Mouse (Mus musculus): ENCODE measurements around the gene Mpig6b.
"Not testable (repeated sequence)": the region's sequence is repeated elsewhere in the genome, so short reads cannot be mapped to it uniquely, and the experiment has no call there.

Mpig6b gene

GRCm38 (mm10) chr17:35044904-35045806, 20.8 kb downstream of the Mpig6b start:
- no peak for DNase-seq (ENCODE audit: inconsistent age in 2 of 2, low spot score in 1 of 2)

- no peak for DNase-seq (ENCODE audit: inconsistent age in 2 of 2, low spot score in 1 of 2)
These were observed 22.2 kb downstream of the Mpig6b start for GRCm38 (mm10) chr17:35043794-35044193.

GRCm38 (mm10) chr17:35039121-35039873, 26.7 kb downstream of the Mpig6b start:
- no peak for DNase-seq (ENCODE audit: inconsistent age in 2 of 2, low spot score in 1 of 2)

- DNase-seq (ENCODE audit: inconsistent age in 2 of 2, low spot score in 1 of 2), result no peak
These were observed 31.1 kb downstream of the Mpig6b start for GRCm38 (mm10) chr17:35034896-35035295.

- DNase-seq (ENCODE audit: inconsistent age in 2 of 2, low spot score in 1 of 2), result not testable (repeated sequence)
These were observed 32.3 kb downstream of the Mpig6b start for GRCm38 (mm10) chr17:35033703-35034102.

- no peak for DNase-seq (ENCODE audit: inconsistent age in 2 of 2, low spot score in 1 of 2)
These were observed 33.6 kb downstream of the Mpig6b start for GRCm38 (mm10) chr17:35032323-35032870.

- no peak for DNase-seq (ENCODE audit: inconsistent age in 2 of 2, low spot score in 1 of 2)
These were observed 34.1 kb downstream of the Mpig6b start for GRCm38 (mm10) chr17:35031880-35032279.

- DNase-seq (ENCODE audit: inconsistent age in 2 of 2, low spot score in 1 of 2), result no peak
These were observed 34.7 kb downstream of the Mpig6b start for GRCm38 (mm10) chr17:35031272-35031671.

GRCm38 (mm10) chr17:35029691-35030532, 36.1 kb downstream of the Mpig6b start:
- DNase-seq (ENCODE audit: inconsistent age in 2 of 2, low spot score in 1 of 2), result peak in 1 of 2 experiments; percentile 55

GRCm38 (mm10) chr17:35028315-35028714, 37.7 kb downstream of the Mpig6b start:
- DNase-seq (ENCODE audit: inconsistent age in 2 of 2, low spot score in 1 of 2), result no peak

GRCm38 (mm10) chr17:35027277-35028068, 38.5 kb downstream of the Mpig6b start, which contains the start of gene Sapcd1:
Gene Sapcd1 (minus strand): TSS chr17:35028016.
- no peak for DNase-seq (ENCODE audit: inconsistent age in 2 of 2, low spot score in 1 of 2)

- no peak for DNase-seq (ENCODE audit: inconsistent age in 2 of 2, low spot score in 1 of 2)
These were observed 39.8 kb downstream of the Mpig6b start for GRCm38 (mm10) chr17:35026206-35026605.

GRCm38 (mm10) chr17:35024691-35025488, 41.1 kb downstream of the Mpig6b start:
- no peak for DNase-seq (ENCODE audit: inconsistent age in 2 of 2, low spot score in 1 of 2)

- no peak for DNase-seq (ENCODE audit: inconsistent age in 2 of 2, low spot score in 1 of 2)
These were observed 41.7 kb downstream of the Mpig6b start for GRCm38 (mm10) chr17:35024261-35024660.

- no peak for DNase-seq (ENCODE audit: inconsistent age in 2 of 2, low spot score in 1 of 2)
These were observed 42.2 kb downstream of the Mpig6b start for GRCm38 (mm10) chr17:35023756-35024155.

GRCm38 (mm10) chr17:35023221-35023620, 42.8 kb downstream of the Mpig6b start:
- DNase-seq (ENCODE audit: inconsistent age in 2 of 2, low spot score in 1 of 2), result no peak

- DNase-seq (ENCODE audit: inconsistent age in 2 of 2, low spot score in 1 of 2), result no peak
These were observed 43.4 kb downstream of the Mpig6b start for GRCm38 (mm10) chr17:35022541-35023060.

GRCm38 (mm10) chr17:35021842-35022477, 44.0 kb downstream of the Mpig6b start:
- peak in 1 of 2 experiments; percentile 46 for DNase-seq (ENCODE audit: inconsistent age in 2 of 2, low spot score in 1 of 2)

Measured in adrenal gland, adult (tissue).